Mouse (Mus musculus): ENCODE measurements around the gene Bhlhb9. TPM values are rescaled to one million over a fixed set of nuclear protein-coding genes. Genes with fewer than 3 reads are reported as not detected.
A peak's percentile ranks its signal among the peaks of the same experiment; 100 is the strongest.
"Not testable (repeated sequence)": the region's sequence is repeated elsewhere in the genome, so short reads cannot be mapped to it uniquely, and the experiment has no call there.

Bhlhb9 gene
- polyA plus RNA-seq, 1 experiment from 2014 or later, result 129 TPM

DNA sequence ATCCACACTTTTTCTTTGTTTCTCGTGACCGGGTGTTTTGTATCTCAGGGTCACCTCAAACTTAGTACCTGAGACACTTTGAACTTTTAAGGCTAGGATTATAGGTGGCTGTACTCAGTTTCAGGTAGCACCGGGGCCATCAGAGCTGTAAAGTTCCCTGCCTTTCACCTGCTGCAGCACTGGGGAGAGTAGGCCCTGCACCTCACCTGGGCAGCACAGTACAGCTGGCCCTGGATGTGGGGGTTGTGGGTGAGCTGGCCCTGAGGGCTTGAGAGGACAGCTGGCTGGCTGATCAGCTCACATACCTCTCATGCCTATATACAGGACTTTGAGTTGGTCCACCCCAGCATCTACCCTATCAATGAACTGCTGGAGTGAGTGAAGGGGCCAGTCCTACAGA is 6.8 kb downstream of the Bhlhb9 start:
- no peaks in the 10 kb centered on the region for H3K27me3 ChIP-seq (ENCODE audit: control insufficient read depth, insufficient read depth, low read depth, low read length)
- H3K9me3 ChIP-seq (replicated peaks; ENCODE audit: control insufficient read depth, low read length, poor library complexity, severe bottlenecking), result no peaks in the 10 kb centered on the region
- no peak overlapping the region for H3K4me3 ChIP-seq (ENCODE audit: low read depth, low read length)
- H3K9ac ChIP-seq (ENCODE audit: low read depth, low read length), result no peak overlapping the region
- no peaks in the 10 kb centered on the region for H3K4me1 ChIP-seq (ENCODE audit: control insufficient read depth, insufficient read depth, low read length)
- no peaks in the 10 kb centered on the region; the same call in 1 of the 2 replicates for H3K36me3 ChIP-seq (ENCODE audit: control insufficient read depth, insufficient read depth, low read length)
- no peak overlapping the region for H3K27ac ChIP-seq (ENCODE audit: low read length)
- ATAC-seq, result peak; percentile 60; the same call in 1 of the 2 replicates
- 76% methylated on average over 3 of the region's 3 CpGs for WGBS
- no peak overlapping the region for H3K4me2 ChIP-seq (ENCODE audit: low read length)

DNA sequence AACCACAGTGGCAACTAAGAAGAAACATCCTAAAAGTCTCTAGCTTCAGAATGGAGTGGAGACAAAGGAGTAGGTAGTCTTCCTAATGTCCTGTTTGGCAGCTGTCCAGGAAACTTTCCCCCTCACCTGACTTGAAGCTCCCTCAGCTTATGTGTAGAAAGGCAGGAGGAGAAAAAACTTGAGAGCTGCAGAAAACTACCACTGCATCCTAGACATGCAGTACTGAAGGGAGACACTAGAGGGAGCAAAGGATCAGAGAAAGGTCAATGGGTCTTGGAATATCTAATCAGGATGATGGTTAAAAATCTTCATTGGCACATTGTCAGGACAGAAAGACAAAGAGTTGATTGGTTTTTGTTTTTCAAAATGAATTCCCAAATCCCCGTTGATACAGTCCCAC is 8.4 kb downstream of the Bhlhb9 start:
- H3K27ac ChIP-seq (ENCODE audit: low read length), result no peak overlapping the region
- H3K4me2 ChIP-seq (ENCODE audit: low read length), result no peak overlapping the region
- H3K4me3 ChIP-seq (ENCODE audit: low read depth, low read length), result no peak overlapping the region
- no peak for ATAC-seq
- no peaks in the 10 kb centered on the region for H3K36me3 ChIP-seq (ENCODE audit: control insufficient read depth, insufficient read depth, low read length)
- no peak overlapping the region for H3K9ac ChIP-seq (ENCODE audit: low read depth, low read length)
- no peaks in the 10 kb centered on the region for H3K27me3 ChIP-seq (ENCODE audit: control insufficient read depth, insufficient read depth, low read depth, low read length)
- H3K9me3 ChIP-seq (replicated peaks; ENCODE audit: control insufficient read depth, low read length, poor library complexity, severe bottlenecking), result no peaks in the 10 kb centered on the region
- H3K4me1 ChIP-seq (ENCODE audit: control insufficient read depth, insufficient read depth, low read length), result no peaks in the 10 kb centered on the region
- 13% methylated on average over 1 of the region's 1 CpGs for WGBS

DNA sequence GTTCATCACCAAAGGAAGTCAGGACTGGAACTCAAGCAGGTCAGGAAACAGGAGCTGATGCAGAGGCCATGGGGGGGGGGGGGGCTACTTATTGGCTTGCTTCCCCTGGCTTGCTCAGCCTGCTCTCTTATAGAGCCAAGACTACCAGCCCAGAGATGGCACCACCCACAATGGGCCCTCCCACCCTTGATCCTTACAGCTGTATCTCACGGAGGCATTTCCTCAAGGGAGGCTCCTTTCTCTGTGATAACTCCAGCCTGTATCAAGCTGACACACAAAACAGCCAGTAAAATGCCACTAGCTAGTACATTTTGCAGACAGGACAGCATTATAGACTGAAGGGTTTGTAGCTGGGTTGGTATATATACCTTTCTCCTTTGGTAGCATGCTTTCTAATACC is 38.5 kb downstream of the Bhlhb9 start:
- H3K27ac ChIP-seq (ENCODE audit: low read length); H3K4me3 ChIP-seq (ENCODE audit: low read depth, low read length); H3K36me3 ChIP-seq (ENCODE audit: control insufficient read depth, insufficient read depth, low read length); H3K4me2 ChIP-seq (ENCODE audit: low read length); H3K9ac ChIP-seq (ENCODE audit: low read depth, low read length); H3K4me1 ChIP-seq (ENCODE audit: control insufficient read depth, insufficient read depth, low read length); H3K9me3 ChIP-seq (replicated peaks; ENCODE audit: control insufficient read depth, low read length, poor library complexity, severe bottlenecking); ATAC-seq; H3K27me3 ChIP-seq (ENCODE audit: control insufficient read depth, insufficient read depth, low read depth, low read length): not testable (repeated sequence)
- 43% methylated on average over 1 of the region's 1 CpGs for WGBS

DNA sequence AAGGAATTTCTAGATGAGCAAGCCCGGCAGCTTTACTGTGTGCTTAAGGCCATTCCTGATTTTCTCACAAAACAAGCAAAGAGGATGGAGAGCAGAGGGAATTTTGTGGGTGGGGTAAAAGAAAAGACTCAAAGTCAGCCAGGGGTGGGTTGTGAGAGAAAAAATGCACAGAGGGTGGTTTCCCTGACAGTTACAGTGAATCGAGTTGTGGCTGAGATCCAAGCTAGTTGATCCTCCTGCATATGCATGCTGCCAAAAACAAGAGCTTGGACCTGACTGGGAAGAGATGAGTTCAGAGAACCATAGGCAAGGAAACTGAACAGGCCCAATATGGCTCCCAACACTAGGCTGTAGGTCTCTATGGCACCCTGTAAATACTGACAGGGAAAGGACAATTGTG is 40.5 kb downstream of the Bhlhb9 start:
- Histone ChIP-seq H3K9ac (ENCODE audit: low read depth, low read length) (no peak overlapping the region), H3K4me1 (ENCODE audit: control insufficient read depth, insufficient read depth, low read length) (no peaks in the 10 kb centered on the region), H3K9me3 (replicated peaks; ENCODE audit: control insufficient read depth, low read length, poor library complexity, severe bottlenecking) (no peaks in the 10 kb centered on the region), H3K27ac (ENCODE audit: low read length) (peak overlapping the region; percentile 77), H3K27me3 (ENCODE audit: control insufficient read depth, insufficient read depth, low read depth, low read length) (no peaks in the 10 kb centered on the region), H3K36me3 (ENCODE audit: control insufficient read depth, insufficient read depth, low read length) (0 out of 2 replicates have a peak, but pooled peaks cover under 1% of the 10 kb centered on the region), H3K4me2 (ENCODE audit: low read length) (peak overlapping the region; percentile 46), H3K4me3 (ENCODE audit: low read depth, low read length) (no peak overlapping the region)
- ATAC-seq, result peak; percentile 6; the same call in 1 of the 2 replicates
- 81% methylated on average over 2 of the region's 2 CpGs for WGBS

DNA sequence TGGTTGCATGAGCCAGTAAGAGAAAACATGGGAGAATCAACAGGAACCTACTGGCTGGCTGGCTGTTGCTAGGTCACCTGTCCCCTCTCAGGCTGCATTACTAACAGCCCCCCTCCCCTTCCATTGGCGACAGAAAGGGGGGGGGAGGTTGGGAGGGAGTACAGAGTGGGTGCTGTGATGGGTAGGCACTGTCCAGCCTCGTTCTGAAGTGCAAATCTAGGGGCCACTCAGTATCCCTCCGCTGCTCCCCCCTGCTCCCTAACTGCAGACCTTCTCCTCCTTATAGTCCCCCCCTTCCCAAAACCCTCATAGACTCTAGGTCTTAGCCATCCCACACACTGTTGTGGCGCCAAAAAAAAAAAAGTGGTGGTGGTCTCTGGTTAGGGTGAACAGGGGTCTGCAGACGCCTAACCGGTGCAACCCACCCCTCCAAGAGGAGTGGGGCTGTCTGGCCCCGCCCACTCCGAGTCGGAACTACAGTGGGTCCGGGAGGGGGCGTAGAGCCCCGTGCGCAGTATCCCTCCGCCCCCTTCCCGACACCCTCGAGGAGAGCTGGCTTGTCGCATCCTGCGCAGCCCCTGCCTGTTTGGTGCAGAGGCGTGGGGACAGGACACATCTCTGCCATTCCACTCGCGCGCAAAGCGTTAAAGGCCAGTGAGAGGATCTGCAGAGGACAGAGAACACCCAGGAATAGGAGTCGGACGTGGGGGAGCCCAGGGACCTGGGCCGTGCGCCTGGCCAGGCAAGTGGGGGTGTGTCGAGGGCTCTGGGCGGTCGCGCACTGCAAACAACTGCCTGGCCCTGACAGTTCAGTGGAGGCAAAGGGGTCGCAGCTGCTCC is 41.3 kb downstream of the Bhlhb9 start, which contains the start of gene Gprasp2:
Gprasp2 (plus strand) TSS at position 514 of the 840 bp plus-strand sequence.
- peak; percentile 91 for ATAC-seq
- H3K36me3 ChIP-seq (ENCODE audit: control insufficient read depth, insufficient read depth, low read length); H3K4me1 ChIP-seq (ENCODE audit: control insufficient read depth, insufficient read depth, low read length); H3K27me3 ChIP-seq (ENCODE audit: control insufficient read depth, insufficient read depth, low read depth, low read length); H3K9me3 ChIP-seq (replicated peaks; ENCODE audit: control insufficient read depth, low read length, poor library complexity, severe bottlenecking): not testable (repeated sequence)
- 16% methylated on average over 21 of the region's 32 CpGs for WGBS
- Histone ChIP-seq H3K9ac (ENCODE audit: low read depth, low read length) (peak within 1 kb of the TSS; percentile 74), H3K4me3 (ENCODE audit: low read depth, low read length) (peak within 1 kb of the TSS; percentile 59), H3K4me2 (ENCODE audit: low read length) (peak within 1 kb of the TSS; percentile 54), H3K27ac (ENCODE audit: low read length) (peak within 1 kb of the TSS; percentile 77)

DNA sequence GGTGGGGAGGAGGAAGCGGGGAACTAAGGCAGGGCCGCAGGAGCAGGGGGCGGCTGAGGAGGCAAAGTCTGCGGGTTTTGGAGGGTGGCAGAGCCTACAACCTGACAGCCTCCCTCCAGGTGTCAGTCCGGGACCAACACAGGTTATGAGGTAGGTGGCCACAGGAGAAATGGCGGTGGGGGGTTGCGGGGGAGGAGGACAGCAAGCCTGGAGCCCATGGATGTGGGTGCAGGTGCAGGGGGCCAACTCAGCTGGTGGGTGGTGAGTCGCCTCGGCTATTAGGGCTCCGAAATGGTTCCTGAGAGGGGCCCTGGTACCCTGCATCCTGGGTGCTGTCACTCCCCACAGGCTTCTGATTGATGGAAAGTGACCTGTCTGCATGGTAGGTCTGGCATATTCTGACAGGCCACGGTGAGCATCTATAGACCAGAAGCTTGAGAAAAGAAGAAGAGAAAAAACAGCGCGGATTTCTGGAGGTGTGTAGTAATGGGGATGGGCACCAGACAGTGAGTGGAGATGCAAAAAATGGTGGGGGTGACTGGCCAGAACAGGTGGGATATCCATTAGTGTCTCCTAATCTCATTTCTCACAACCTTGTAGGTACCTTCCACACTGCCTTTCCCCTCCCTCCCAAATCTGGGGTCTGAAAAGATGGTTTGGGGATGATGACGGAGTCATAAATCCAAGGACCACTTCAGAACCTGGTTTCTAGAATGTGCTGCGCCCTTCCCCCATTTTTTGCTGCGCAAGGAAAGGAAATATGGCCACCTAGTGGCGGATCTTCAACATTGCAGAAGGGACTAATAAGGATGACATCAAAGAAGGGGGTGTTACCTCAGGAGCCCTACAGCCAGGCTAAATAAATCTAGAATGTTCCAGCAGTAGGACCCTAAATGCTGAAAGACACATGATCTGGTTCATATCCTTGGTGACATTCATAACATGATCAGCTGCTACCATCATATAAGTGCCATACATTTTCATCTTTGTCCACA is 42.3 kb downstream of the Bhlhb9 start:
- not testable (repeated sequence) for H3K36me3 ChIP-seq (ENCODE audit: control insufficient read depth, insufficient read depth, low read length); H3K4me1 ChIP-seq (ENCODE audit: control insufficient read depth, insufficient read depth, low read length); H3K27me3 ChIP-seq (ENCODE audit: control insufficient read depth, insufficient read depth, low read depth, low read length); H3K9me3 ChIP-seq (replicated peaks; ENCODE audit: control insufficient read depth, low read length, poor library complexity, severe bottlenecking)
- peak; percentile 22 for ATAC-seq
- 20% methylated on average over 16 of the region's 17 CpGs for WGBS
- Histone ChIP-seq H3K4me2 (ENCODE audit: low read length) (peak overlapping the region; percentile 54), H3K9ac (ENCODE audit: low read depth, low read length) (peak overlapping the region; percentile 74), H3K4me3 (ENCODE audit: low read depth, low read length) (peak overlapping the region; percentile 59), H3K27ac (ENCODE audit: low read length) (peak overlapping the region; percentile 77)

DNA sequence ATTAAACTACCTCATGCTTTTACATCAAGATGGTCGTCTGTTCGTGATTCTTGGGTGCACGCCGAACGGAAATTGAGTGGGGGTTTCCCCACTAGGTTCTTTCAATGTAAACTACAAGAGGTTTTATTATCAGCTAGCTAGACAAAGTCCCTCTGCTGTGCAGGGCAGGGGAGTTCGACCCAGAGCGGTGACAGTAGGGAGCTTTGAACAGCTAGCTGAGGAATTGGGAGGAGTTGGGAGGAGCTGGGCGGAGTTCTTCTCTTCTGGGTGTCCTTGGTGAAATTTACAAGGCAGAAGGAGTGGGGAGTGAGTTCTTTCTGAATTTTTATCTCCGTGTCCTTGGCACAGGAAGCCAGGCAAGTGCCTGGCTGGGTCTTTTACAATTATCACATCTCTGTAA is 69.4 kb downstream of the Bhlhb9 start:
- 85% methylated on average over 9 of the region's 9 CpGs for WGBS
- not testable (repeated sequence) for H3K4me2 ChIP-seq (ENCODE audit: low read length); H3K4me1 ChIP-seq (ENCODE audit: control insufficient read depth, insufficient read depth, low read length); H3K36me3 ChIP-seq (ENCODE audit: control insufficient read depth, insufficient read depth, low read length); H3K27ac ChIP-seq (ENCODE audit: low read length); H3K4me3 ChIP-seq (ENCODE audit: low read depth, low read length); H3K9ac ChIP-seq (ENCODE audit: low read depth, low read length); H3K9me3 ChIP-seq (replicated peaks; ENCODE audit: control insufficient read depth, low read length, poor library complexity, severe bottlenecking); ATAC-seq; H3K27me3 ChIP-seq (ENCODE audit: control insufficient read depth, insufficient read depth, low read depth, low read length)

DNA sequence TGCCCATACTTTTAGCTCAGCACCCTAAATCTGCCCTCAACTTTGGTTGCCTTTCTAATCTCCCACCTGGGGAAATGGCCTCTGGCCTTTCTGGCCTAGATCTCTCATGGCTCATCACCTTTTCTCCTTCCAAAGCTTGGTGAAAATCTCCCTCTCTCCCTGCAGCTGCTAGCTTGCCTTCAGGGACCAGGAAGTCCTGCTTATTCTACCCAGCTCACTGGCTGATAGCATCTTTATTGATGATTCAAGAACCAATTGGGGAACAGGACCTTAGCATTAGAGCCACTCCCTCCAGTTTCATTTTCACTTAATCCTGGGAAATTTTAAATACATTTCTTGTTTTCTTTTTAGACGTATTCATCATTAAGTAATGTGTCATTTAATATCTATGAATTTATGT is 79.3 kb downstream of the Bhlhb9 start:
- H3K4me1 ChIP-seq (ENCODE audit: control insufficient read depth, insufficient read depth, low read length), result no peaks in the 10 kb centered on the region
- no peaks in the 10 kb centered on the region for H3K36me3 ChIP-seq (ENCODE audit: control insufficient read depth, insufficient read depth, low read length)
- H3K4me2 ChIP-seq (ENCODE audit: low read length), result no peak overlapping the region
- 85% methylated on average over 1 of the region's 1 CpGs for WGBS
- no peaks in the 10 kb centered on the region for H3K27me3 ChIP-seq (ENCODE audit: control insufficient read depth, insufficient read depth, low read depth, low read length)
- H3K9ac ChIP-seq (ENCODE audit: low read depth, low read length), result no peak overlapping the region
- no peak overlapping the region for H3K27ac ChIP-seq (ENCODE audit: low read length)
- no peak overlapping the region for H3K4me3 ChIP-seq (ENCODE audit: low read depth, low read length)
- no peaks in the 10 kb centered on the region for H3K9me3 ChIP-seq (replicated peaks; ENCODE audit: control insufficient read depth, low read length, poor library complexity, severe bottlenecking)
- no peak for ATAC-seq

All from midbrain, embryonic 16.5 days (tissue).